Mouse (Mus musculus): ENCODE data around the gene Sox12.
A peak's percentile ranks its signal among the peaks of the same experiment; 100 is the strongest.
"Not testable (repeated sequence)": the region's sequence is repeated elsewhere in the genome, so short reads cannot be mapped to it uniquely, and the experiment has no call there.

Sox12 gene

DNA sequence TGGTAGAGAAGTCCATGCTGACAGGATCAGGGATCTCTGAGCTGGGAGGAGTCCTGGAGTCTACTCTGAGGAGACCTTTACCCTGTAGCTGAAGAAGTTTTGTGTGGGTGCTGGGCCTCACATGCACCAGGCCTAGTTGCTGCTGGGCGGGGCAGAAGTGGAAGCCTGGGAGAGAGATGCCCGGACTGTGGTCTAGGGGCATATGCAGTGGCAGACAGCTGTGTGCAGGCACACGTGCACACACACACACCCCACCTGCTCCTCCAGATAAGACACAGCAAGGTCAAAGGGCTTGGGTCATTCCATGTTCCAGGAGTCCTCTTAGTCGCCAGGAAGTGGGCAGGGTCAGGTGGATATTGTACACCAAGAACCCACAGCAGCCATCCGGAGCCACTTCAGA, 38.2 kb downstream of the Sox12 start:
- DNase-seq (ENCODE audit: low spot score in 2 of 2): no peak

DNA sequence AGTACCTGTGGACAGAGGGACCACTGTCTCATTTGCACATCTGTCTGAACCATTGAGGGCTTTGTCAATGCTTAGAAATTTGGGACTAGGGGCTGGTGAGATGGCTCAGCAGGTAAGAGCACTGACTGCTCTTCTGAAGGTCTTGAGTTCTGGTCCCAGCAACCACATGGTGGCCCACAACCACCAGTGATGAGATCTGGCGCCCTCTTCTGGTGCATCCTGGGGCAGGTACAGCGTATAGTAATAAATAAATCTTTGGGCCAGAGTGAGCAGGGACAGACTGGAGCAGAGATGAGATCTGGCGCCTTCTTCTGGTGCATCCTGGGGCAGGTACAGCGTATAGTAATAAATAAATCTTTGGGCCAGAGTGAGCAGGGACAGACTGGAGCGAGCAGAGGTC, 38.9 kb downstream of the Sox12 start:
- not testable (repeated sequence) for DNase-seq (ENCODE audit: low spot score in 2 of 2)

DNA sequence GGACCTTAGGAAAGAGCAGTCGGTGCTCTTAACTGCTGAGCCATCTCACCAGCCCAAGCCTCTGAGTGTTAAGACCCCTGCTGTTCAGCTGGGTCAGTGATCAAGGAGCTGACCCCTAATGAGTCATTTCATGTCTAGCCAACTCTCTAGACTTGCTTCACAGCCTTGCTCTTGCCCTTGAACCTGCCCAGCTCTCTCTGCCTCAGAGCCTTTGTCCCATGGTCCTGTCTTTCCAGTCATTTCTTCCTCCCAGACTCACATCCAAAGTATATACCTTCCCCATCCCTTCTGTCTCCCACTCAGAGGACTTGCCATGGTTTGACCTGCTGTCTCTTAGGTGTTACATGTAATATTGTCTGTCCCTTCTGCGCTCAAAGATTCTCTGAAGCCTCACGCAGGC, 40.6 kb downstream of the Sox12 start:
- DNase-seq (ENCODE audit: low spot score in 2 of 2): no peak

DNA sequence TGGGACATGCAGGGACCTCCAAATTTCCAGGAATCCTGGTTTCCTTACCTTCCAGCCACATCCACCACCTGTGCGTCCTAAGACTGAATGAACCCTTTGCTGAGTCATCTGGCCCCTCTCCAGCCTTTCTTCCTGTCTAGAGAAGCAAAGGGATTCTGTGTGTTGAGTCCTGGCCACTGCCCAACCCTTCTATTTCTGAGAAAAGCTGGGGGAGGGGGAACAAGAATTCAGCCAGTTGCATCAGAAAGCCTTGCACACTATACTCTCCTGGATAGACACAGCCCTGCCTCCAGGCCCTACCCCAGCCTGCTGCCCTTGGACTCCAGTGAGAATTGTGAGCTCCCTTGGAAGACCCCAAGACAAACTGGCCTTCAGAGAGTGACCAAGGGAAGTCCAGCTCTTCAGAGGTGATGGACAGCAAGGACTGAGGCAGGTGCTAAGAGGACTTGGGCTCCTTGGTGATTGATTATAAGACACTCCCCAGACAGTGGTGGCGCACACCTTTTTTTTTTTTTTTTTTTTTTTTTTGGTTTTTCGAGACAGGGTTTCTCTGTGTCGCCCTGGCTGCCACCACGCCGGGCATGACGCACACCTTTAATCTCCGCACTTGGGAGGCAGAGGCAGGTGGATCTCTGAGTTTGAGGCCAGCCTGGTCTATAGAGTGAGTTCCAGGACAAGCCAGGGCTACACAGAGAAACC, 47.9 kb downstream of the Sox12 start:
- DNase-seq (ENCODE audit: low spot score in 2 of 2): peak; percentile 19 to 41

DNA sequence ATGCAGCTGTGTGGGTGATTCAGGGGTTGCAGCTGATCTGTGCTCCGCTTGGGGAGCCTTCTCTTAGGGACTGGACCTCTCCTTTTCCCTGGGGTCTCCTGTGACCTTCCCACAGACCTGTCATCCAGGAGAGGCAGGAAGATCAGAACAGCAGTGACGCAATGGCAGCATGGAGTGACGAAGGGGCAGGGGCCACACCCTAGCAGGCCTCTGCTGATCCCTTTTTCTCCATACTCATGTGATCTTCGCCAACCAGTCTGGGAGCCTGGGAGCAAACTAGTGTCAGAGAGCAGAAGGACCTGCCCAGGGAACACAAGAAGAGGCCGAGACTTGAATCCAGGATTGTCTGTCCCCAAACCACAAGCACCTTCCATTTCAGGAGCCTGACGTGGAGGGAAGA, 48.7 kb downstream of the Sox12 start:
- no peak for DNase-seq (ENCODE audit: low spot score in 2 of 2)

GRCm38 (mm10) chr2:152347722-152348121, 50.1 kb downstream of the Sox12 start:
- DNase-seq (ENCODE audit: low spot score in 2 of 2): no peak

DNA sequence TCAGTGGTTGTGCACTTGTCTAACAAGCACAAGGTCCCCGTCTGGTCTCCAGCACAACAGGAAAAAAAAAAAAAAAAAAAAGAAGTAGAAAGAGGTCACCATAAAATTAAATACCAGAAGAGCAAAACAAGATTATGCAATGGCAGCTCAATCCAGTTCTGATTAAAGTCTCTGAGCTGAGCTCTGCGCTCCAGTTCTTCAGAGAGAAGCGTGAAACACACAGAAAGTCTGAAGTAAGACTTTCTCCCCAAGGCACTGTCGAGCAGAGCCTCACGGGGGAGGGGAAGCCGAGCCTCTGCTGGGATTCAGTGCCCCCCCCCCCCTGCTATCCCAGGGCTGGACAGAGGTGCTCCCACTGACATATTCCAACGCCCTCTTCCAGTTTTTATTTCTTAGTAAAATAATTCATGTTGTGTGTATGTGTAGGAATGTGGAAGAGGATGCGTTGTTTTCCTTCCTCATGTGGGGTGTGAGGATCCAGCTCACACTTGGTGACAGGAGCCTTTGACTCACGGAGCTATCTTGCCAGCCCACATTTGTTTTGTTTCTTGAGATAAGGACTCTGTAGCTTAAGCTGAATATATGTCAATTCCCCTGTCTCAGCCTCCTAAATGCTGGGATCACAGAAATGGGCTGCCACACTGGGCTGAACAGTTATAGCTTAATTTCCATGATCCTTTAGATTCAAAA, 50.9 kb downstream of the Sox12 start:
- no peak for DNase-seq (ENCODE audit: low spot score in 2 of 2)

GRCm38 (mm10) chr2:152345393-152345792, 52.5 kb downstream of the Sox12 start:
- no peak for DNase-seq (ENCODE audit: low spot score in 2 of 2)

GRCm38 (mm10) chr2:152344909-152345308, 53.0 kb downstream of the Sox12 start:
- no peak for DNase-seq (ENCODE audit: low spot score in 2 of 2)

- no peak for DNase-seq (ENCODE audit: low spot score in 2 of 2)
These were observed 53.5 kb downstream of the Sox12 start for GRCm38 (mm10) chr2:152344361-152344760.
